Mouse (Mus musculus) hindbrain, embryonic 10.5 days (tissue): ENCODE data around the gene Syt15. TPM values are rescaled to one million over a fixed set of nuclear protein-coding genes. Genes with fewer than 3 reads are reported as not detected.

ENCODE experiments used
- DNase-seq: peaks from one replicate; pipeline ENCODE4 v3.0.0-alpha.2; 2017; ENCODE audit warnings: low spot score
- H3K27ac ChIP-seq: fragments of 300-500 bp; sonication (generic); 2 replicates; pipeline ENCODE4 v1.5.1; 2016; ENCODE audit warnings: mild to moderate bottlenecking, moderate library complexity
- H3K27me3 ChIP-seq: fragments of 300-500 bp; sonication (generic); 2 replicates; pipeline ENCODE4 v1.6.1; 2016; ENCODE audit warnings: mild to moderate bottlenecking; ENCODE audit not compliant: poor library complexity, insufficient read depth, severe bottlenecking
- H3K36me3 ChIP-seq: fragments of 300-500 bp; sonication (generic); 2 replicates; pipeline ENCODE4 v1.6.1; 2016; ENCODE audit warnings: mild to moderate bottlenecking, moderate library complexity
- H3K4me1 ChIP-seq: fragments of 300-500 bp; sonication (generic); replicated peaks from 2 replicates; pipeline ENCODE4 v1.6.1; 2016; ENCODE audit warnings: mild to moderate bottlenecking
- H3K4me3 ChIP-seq: fragments of 300-500 bp; sonication (generic); 2 replicates; pipeline ENCODE4 v1.5.1; 2016; ENCODE audit warnings: mild to moderate bottlenecking, moderate library complexity
- H3K9me3 ChIP-seq: fragments of 300-500 bp; sonication (generic); 2 replicates; pipeline ENCODE4 v1.6.1; 2016; ENCODE audit warnings: mild to moderate bottlenecking, moderate library complexity
- WGBS: fragments of 180-500 bp; shearing (Covaris S2); methylation state at CpG from one replicate; pipeline ENCODE4 v1.1.7; 2016; 5-methylcytosine and 5-hydroxymethylcytosine counted together
- polyA plus RNA-seq: library from polyadenylated mRNA; unstranded; fragments of >200 nt; fragmentation: Nextera tagmentation; extraction: Ambion mirVana; gene quantifications from 2 replicates; pipeline ENCODE4 v1.2.1, GENCODE M21; 2016

Gene Syt15
- polyA plus RNA-seq, 1 experiment from 2014 or later, result 0.14 TPM

- Histone ChIP-seq H3K9me3 (no peaks in the 10 kb centered on the region), H3K4me3 (no peak overlapping the region), H3K4me1 (no peaks in the 10 kb centered on the region), H3K27me3 (no peaks in the 10 kb centered on the region), H3K36me3 (no peaks in the 10 kb centered on the region), H3K27ac (no peak overlapping the region)
- WGBS, result 59% methylated on average over 4 of the region's 4 CpGs
- no peak for DNase-seq
Measured at GRCm38 (mm10) chr14:34209080-34209479, 10.3 kb upstream of the Syt15 start.

DNA sequence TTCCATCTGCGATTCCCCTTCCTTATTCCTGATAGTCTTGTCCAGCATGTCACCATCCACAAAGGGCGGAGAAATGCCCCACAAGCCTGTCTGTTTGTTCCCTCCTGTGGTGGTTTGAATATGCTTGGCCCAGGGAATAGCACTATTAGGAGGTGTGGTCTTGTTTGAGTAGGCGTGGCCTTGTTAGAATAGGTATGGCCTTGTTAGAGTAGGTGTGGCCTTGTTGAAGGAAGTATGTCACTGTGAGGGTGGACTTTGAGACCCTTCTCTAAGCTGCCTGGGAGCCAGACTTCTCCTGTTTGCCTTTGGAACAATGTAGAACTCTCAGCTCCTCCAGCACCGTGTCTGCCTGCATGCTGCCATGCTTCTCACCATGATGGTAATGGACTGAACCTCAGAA, 9.5 kb upstream of the Syt15 start:
- Histone ChIP-seq H3K4me3 (no peak overlapping the region), H3K27me3 (no peaks in the 10 kb centered on the region), H3K4me1 (no peaks in the 10 kb centered on the region), H3K27ac (no peak overlapping the region), H3K9me3 (no peaks in the 10 kb centered on the region), H3K36me3 (no peaks in the 10 kb centered on the region)
- DNase-seq, result no peak
- 90% methylated on average over 4 of the region's 4 CpGs for WGBS

DNA sequence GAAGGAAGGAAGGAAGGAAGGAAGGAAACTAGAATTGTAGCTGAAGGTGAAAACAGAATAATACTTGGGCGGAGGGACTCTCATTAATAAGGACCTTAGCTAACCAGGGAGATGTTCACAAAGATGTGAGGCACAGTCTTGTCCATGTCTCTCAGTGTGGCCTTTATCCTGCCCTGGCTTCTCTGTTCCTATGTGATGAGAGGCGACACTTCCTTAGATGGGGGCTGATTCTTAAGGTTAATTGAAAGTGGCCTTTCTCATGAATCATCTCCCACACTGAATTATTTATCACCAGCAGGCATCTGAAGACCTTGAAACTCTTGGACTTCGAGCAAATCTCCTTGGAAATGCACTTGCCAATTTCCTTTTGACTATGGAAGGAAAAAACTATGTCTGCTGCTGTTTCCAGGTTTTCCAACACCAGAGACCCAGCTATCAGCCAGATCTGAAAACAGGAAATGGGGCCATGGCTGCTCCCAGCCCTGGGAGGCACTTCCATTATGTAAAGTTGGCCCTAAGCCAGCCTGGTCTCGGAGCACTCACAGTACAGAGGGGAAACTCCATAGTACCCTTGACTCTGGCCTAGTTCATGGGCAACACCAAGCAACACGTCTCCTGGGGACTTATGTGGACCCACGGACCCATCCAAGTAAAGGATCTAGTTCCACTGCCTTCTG, 3.8 kb upstream of the Syt15 start:
- no peaks in the 10 kb centered on the region for H3K9me3 ChIP-seq
- WGBS, result 75% methylated on average over 6 of the region's 6 CpGs
- DNase-seq, result no peak

DNA sequence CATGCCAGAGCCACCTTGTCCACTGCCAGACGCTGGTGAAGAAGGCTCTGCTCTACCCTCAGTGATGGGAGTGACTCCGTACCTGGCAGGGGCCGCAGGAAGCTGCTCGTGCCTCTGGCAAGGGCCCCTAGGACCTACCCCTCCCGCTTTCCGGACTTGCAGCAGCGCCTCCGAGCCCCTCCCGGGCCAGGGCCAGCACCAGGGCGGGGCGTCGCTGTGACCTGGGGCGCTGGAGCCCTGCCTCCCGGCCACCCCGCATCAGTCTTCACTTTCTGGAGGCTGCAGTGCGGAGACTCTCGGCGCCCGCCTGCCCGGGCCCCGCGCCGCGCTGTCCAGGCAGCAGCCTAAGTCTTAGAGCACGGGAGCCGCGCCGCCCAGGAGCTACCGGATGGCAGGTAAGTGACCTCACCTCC, 397 bp downstream of the Syt15 start:
- 6% methylated on average over 29 of the region's 29 CpGs for WGBS
- Histone ChIP-seq H3K9me3 (no peaks in the 10 kb centered on the region), H3K4me1 (peaks cover 5% of the 10 kb centered on the region), H3K27ac (no peak overlapping the region; the same call in 1 of the 2 replicates), H3K27me3 (peaks cover 47% of the 10 kb centered on the region), H3K4me3 (peak overlapping the region; percentile 45), H3K36me3 (no peaks in the 10 kb centered on the region)
- no peak for DNase-seq

More for the DNA sequence above, 3.8 kb upstream of the Syt15 start:
- peaks cover 5% of the 10 kb centered on the region for H3K4me1 ChIP-seq
- no peaks in the 10 kb centered on the region for H3K36me3 ChIP-seq
- H3K27me3 ChIP-seq, result peaks cover 33% of the 10 kb centered on the region
- H3K4me3 ChIP-seq, result no peak overlapping the region
- H3K27ac ChIP-seq, result no peak overlapping the region

- H3K4me1 ChIP-seq, result peaks cover 5% of the 10 kb centered on the region
- H3K27me3 ChIP-seq, result peaks cover 47% of the 10 kb centered on the region
- 81% methylated on average over 5 of the region's 5 CpGs for WGBS
- no peak overlapping the region for H3K27ac ChIP-seq
- no peaks in the 10 kb centered on the region for H3K9me3 ChIP-seq
- H3K36me3 ChIP-seq, result no peaks in the 10 kb centered on the region
- DNase-seq, result no peak
- H3K4me3 ChIP-seq, result peak overlapping the region; percentile 45; the same call in 1 of the 2 replicates
Measured at GRCm38 (mm10) chr14:34220426-34220825, 1.0 kb downstream of the Syt15 start.

DNA sequence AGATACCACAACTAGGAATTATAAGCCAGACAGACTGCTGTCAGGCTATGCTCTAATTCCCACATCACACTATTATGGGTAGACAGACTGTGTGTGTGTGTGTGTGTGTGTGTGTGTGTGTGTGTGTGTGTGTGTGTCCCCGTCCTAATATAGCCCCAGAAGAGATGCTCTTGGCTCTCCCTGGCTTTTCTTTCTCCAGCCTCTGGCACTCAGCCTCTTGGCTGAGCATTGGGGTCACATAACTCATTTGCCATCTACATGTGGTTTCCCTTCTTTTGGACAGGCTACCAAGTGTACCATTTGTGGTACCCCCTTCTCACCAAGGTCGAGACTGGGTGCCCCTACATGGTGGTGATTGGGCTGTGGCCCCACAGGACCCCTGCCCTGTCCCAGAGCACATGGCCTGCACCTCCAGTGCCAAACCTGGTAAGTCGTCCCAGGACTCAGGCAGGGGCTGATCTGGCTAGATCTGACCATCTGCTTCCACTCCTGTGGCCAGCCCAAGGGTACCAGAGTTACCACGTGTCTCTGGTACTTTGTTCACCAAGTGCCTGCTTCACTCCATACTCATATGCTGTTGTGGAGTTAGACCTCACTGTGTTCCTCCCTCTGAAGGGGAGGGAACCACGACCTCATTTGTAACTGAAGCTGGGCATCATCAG, 2.2 kb downstream of the Syt15 start:
- H3K27me3 ChIP-seq, result peaks cover 46% of the 10 kb centered on the region
- 72% methylated on average over 5 of the region's 5 CpGs for WGBS
- no peaks in the 10 kb centered on the region for H3K9me3 ChIP-seq
- peaks cover 7% of the 10 kb centered on the region for H3K4me1 ChIP-seq
- DNase-seq, result no peak
- no peaks in the 10 kb centered on the region for H3K36me3 ChIP-seq
- H3K27ac ChIP-seq, result no peak overlapping the region
- H3K4me3 ChIP-seq, result no peak overlapping the region

DNA sequence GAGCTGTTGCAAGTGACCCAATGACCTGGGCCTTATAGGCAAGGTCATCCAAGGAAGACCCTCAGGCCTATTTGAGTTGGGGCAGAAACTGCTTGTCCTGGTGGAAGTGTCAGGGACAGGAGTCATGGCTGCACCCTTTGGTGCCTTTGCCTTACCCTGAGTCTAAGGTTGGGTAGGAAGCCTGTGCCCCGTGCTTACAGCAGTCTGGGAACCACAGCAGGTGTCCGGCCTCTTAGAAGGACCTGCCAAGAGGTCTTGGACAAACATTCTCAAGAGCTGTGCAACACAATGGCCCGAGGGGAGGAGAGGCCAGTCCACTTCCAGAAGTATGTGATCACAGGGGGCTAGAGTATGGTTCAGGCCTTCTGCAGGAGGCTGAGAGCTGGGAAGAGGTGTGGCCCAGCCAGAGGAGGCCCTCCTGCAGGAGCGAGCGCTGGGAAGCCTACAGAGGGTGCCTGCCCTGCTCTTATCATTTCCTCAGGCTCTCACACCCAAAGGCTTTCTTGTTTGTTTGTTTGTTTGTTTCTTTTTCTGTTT, 4.0 kb downstream of the Syt15 start:
- Histone ChIP-seq H3K4me1 (peaks cover 12% of the 10 kb centered on the region), H3K27ac (no peak overlapping the region), H3K27me3 (peaks cover 36% of the 10 kb centered on the region), H3K4me3 (no peak overlapping the region), H3K9me3 (no peaks in the 10 kb centered on the region), H3K36me3 (no peaks in the 10 kb centered on the region)
- no peak for DNase-seq
- 70% methylated on average over 5 of the region's 5 CpGs for WGBS

DNA sequence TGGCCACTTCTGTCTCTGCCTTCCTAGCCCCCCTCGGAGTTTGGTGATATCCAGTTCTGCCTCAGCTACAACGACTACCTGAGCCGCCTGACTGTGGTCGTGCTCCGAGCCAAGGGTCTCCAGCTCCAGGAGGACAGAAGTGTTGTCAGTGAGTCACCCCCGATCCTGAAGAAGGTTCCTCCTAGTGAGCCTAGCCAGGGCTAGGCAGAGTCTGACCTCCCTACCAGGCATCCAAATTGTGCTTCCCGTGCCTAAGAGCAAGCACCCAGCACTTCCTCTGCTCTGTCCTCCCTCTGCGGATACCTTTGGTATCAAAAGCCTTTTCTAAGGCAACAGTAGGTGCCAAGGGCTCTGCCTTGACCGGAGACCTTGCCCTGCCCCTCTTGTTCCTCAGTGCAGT, 6.6 kb downstream of the Syt15 start:
- DNase-seq, result no peak
- no peaks in the 10 kb centered on the region for H3K36me3 ChIP-seq
- H3K27me3 ChIP-seq, result peaks cover 11% of the 10 kb centered on the region
- H3K27ac ChIP-seq, result no peak overlapping the region
- 0 out of 2 replicates have a peak, but pooled peaks cover 7% of the 10 kb centered on the region for H3K4me1 ChIP-seq
- no peaks in the 10 kb centered on the region for H3K9me3 ChIP-seq
- WGBS, result 85% methylated on average over 9 of the region's 9 CpGs
- no peak overlapping the region for H3K4me3 ChIP-seq

DNA sequence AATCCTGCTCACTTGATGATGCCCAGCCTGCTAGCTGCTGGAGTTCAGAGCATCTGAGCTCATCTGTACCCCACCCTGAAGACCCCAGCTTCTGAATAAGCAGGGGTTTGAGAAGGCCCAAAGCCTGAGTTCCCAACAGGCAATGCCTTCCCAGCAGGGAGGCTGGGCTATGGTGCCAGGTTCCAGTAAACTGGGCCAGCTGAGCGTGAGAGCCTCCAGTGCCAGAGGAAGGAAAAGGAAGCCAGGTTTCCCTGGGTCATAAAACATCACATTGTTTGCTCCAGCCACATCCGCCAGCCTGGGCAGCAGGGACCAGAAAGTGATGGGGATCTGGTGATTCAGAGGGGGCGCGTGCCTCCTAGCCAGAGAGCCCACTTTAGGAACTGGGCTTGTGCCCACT, 7.2 kb downstream of the Syt15 start:
- 90% methylated on average over 4 of the region's 4 CpGs for WGBS
- Histone ChIP-seq H3K4me1 (0 out of 2 replicates have a peak, but pooled peaks cover 7% of the 10 kb centered on the region), H3K36me3 (no peaks in the 10 kb centered on the region), H3K4me3 (no peak overlapping the region), H3K27me3 (peaks cover 5% of the 10 kb centered on the region; the same call in 1 of the 2 replicates), H3K9me3 (no peaks in the 10 kb centered on the region), H3K27ac (no peak overlapping the region)
- DNase-seq, result no peak

- WGBS, result 81% methylated on average over 12 of the region's 12 CpGs
Measured at GRCm38 (mm10) chr14:34227981-34228380, 8.6 kb downstream of the Syt15 start.

DNA sequence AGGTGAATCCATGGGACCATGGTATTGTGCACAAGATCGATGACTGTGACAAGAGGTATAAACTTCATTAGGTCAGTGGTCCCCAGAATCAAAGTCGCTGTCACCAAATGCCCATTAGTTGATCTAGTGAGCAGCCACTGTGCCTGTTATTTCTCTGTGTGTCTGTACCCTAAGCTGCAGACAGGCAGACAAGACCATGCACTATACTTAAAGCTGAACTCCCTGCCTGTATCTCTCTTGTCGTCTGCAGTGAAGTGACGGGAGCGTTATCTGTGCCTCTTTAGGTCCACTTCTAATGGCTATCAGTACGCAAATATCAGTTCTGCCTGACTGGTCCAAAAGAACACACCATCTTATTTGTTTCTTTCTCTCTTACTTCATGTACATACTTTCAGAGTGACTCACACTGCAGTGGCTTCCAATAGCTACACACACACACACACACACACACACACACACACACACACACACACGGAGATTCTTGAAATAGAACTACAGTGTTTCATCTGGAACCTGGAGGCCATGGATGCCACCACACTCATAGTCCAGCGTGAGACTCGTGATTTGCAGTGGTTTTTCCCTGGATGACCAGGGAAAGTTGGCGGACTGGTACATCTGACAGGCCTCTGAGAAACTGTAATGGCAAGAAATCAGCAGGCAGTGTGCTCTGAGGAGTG, 9.6 kb downstream of the Syt15 start:
- H3K36me3 ChIP-seq, result no peaks in the 10 kb centered on the region
- 90% methylated on average over 10 of the region's 10 CpGs for WGBS
- H3K27me3 ChIP-seq, result no peaks in the 10 kb centered on the region

More at GRCm38 (mm10) chr14:34227981-34228380, 8.6 kb downstream of the Syt15 start:
- Histone ChIP-seq H3K27me3 (no peaks in the 10 kb centered on the region), H3K9me3 (no peaks in the 10 kb centered on the region), H3K27ac (no peak overlapping the region), H3K36me3 (no peaks in the 10 kb centered on the region), H3K4me3 (no peak overlapping the region), H3K4me1 (0 out of 2 replicates have a peak, but pooled peaks cover 7% of the 10 kb centered on the region)
- DNase-seq, result no peak

DNA sequence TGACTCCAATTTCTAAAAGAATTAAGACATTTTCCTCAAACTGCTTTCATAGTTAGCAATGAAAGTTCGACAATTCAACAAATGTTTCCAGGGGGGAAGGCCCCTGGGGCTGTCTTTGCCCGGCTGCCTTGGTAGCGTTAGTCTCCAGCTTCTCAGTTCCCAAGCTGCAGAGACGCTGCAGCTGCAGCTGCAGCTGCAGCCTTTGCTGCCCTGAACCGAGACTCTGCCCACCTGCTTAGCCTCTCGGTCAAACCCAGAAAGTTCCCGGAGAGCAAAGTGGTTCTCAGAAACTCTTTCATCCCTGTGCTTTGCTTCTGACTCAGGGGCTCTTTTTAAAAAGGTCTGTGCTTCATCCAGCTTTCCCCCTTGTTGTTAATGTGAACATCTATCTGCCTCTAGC, 12.9 kb downstream of the Syt15 start:
- H3K27ac ChIP-seq, result no peak overlapping the region
- H3K4me1 ChIP-seq, result peaks cover 10% of the 10 kb centered on the region; the same call in 1 of the 2 replicates
- no peaks in the 10 kb centered on the region for H3K9me3 ChIP-seq
- DNase-seq, result no peak
- 55% methylated on average over 7 of the region's 7 CpGs for WGBS
- H3K27me3 ChIP-seq, result no peaks in the 10 kb centered on the region
- H3K36me3 ChIP-seq, result no peaks in the 10 kb centered on the region
- no peak overlapping the region for H3K4me3 ChIP-seq

More for the DNA sequence above, 9.6 kb downstream of the Syt15 start:
- Histone ChIP-seq H3K27ac (no peak overlapping the region), H3K9me3 (no peaks in the 10 kb centered on the region), H3K4me3 (no peak overlapping the region), H3K4me1 (0 out of 2 replicates have a peak, but pooled peaks cover 7% of the 10 kb centered on the region)
- no peak for DNase-seq
